Mouse (Mus musculus) heart, embryonic 14.5 days (tissue): ENCODE results near the gene 2900026A02Rik. TPM values are rescaled to one million over a fixed set of nuclear protein-coding genes. Genes with fewer than 3 reads are reported as not detected.

ENCODE experiments used
- ATAC-seq: fragments of 200-750 bp; cut with Nextera tagmentation; 2 replicates; pipeline ENCODE4 v1.8.0; 2017; ENCODE audit warnings: low read depth, moderate TSS enrichment; ENCODE audit not compliant: insufficient number of reproducible peaks, insufficient read depth, low FRiP score
- H3K27ac ChIP-seq, 2 experiments: fragments of 200-500 bp in 1 of 2; fragments of 300-500 bp in 1 of 2; sonication (generic) in 1 of 2; replicated peaks in 1 of 2; 2 replicates each; pipeline ENCODE4 v1.5.1; 2012 to 2014; ENCODE audit warnings: low read depth in 2 of 2, low read length in 2 of 2, control low read depth in 1 of 2, mild to moderate bottlenecking in 1 of 2, mixed read lengths in 1 of 2; ENCODE audit not compliant: control insufficient read depth in 1 of 2, insufficient read depth in 1 of 2
- H3K27me3 ChIP-seq: fragments of 300-500 bp; sonication (generic); 2 replicates; pipeline ENCODE4 v1.6.1; 2014; ENCODE audit warnings: mild to moderate bottlenecking, low read length, control low read depth; ENCODE audit not compliant: control insufficient read depth, insufficient read depth
- H3K36me3 ChIP-seq: fragments of 300-500 bp; sonication (generic); 2 replicates; pipeline ENCODE4 v1.6.1; 2014; ENCODE audit warnings: mild to moderate bottlenecking, control low read depth, low read length, mixed read lengths; ENCODE audit not compliant: control insufficient read depth, insufficient read depth
- H3K4me1 ChIP-seq, 2 experiments: fragments of 200-500 bp in 1 of 2; fragments of 300-500 bp in 1 of 2; sonication (generic) in 1 of 2; 2 replicates each; pipeline ENCODE4 v1.6.1; 2012 to 2014; ENCODE audit warnings: low read length in 2 of 2, control low read depth in 1 of 2, mixed read lengths in 1 of 2; ENCODE audit not compliant: control insufficient read depth in 2 of 2, insufficient read depth in 2 of 2
- H3K4me2 ChIP-seq: fragments of 300-500 bp; sonication (generic); 2 replicates; pipeline ENCODE4 v1.6.1; 2014; ENCODE audit warnings: mild to moderate bottlenecking, low read length
- H3K4me3 ChIP-seq, 2 experiments: fragments of 200-500 bp in 1 of 2; fragments of 300-500 bp in 1 of 2; sonication (generic) in 1 of 2; 2 replicates each; pipeline ENCODE4 v1.5.1; 2012 to 2014; ENCODE audit warnings: low read length in 2 of 2, mild to moderate bottlenecking in 2 of 2, control low read depth in 1 of 2, low read depth in 1 of 2, moderate library complexity in 1 of 2; ENCODE audit not compliant: control insufficient read depth in 1 of 2, insufficient read depth in 1 of 2
- H3K9ac ChIP-seq: fragments of 300-500 bp; sonication (generic); 2 replicates; pipeline ENCODE4 v1.6.1; 2014; ENCODE audit warnings: mild to moderate bottlenecking, low read length
- H3K9me3 ChIP-seq: fragments of 300-500 bp; sonication (generic); 2 replicates; pipeline ENCODE4 v1.6.1; 2016; ENCODE audit warnings: low read length, control low read depth; ENCODE audit not compliant: control insufficient read depth
- WGBS: fragments of 180-500 bp; shearing (Covaris S2); extraction: QIAGEN DNeasy Blood & Tissue Kit; methylation state at CpG from one replicate; pipeline ENCODE4 v1.1.7; 2014; 5-methylcytosine and 5-hydroxymethylcytosine counted together
- polyA plus RNA-seq: library from polyadenylated mRNA; unstranded; fragments of >200 nt; fragmentation: Nextera tagmentation; extraction: Ambion mirVana; gene quantifications from 2 replicates; pipeline ENCODE4 v1.2.1, GENCODE M21; 2014

2900026A02Rik gene
- polyA plus RNA-seq, 1 experiment from 2014 or later: 10.3 TPM

DNA sequence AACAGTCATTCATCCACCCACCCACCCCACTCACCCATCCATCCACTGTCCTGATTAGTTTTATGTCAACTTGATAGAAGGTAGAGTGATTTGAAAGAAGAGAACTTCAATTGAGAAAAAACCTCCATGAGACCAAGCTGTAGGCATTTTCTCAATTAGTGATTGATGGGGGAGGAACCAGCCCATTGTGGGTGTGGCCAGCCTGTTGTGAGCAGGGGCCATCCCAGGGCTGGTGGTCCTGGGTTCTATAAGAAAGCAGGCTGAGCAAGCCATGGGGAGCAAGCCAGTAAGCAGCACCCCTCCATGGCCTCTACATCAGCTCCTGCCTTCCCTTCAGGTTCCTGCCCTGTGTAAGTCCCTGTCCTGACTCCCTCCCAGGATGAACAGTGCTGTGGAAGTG lies 151.0 kb downstream of the 2900026A02Rik start, which contains the start of gene Crybb2:
Gene Crybb2 (minus strand): TSS at position 101 of the 400 bp plus-strand sequence.
- Histone ChIP-seq H3K27ac (no peak within 1 kb of the TSS), H3K27me3 (peaks cover 5% of the 10 kb centered on the region; the same call in 1 of the 2 replicates), H3K4me3 (no peak within 1 kb of the TSS), H3K4me2 (no peak within 1 kb of the TSS), H3K9me3 (no peaks in the 10 kb centered on the region), H3K9ac (no peak within 1 kb of the TSS), H3K4me1 (no peaks in the 10 kb centered on the region), H3K36me3 (no peaks in the 10 kb centered on the region)
- no peak for ATAC-seq

DNA sequence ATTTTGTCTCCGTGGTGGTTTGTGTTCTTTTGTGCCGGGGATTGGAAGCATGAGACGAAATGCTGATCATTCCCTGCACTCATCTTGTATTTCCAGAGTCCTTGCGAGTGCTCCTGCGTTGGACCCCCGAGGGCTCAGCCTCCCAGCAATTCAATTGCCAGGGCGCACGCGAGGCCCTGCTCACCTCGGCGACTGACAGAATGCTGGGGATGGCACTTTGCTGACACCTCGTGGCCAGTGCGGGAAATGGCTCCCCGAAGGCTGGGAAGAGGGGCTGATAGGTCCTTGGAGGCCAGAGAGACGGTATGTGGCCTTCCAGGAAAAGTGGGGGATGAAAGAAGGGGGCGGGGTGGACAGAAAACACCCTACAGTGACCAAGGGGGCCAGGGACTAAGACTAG lies 166.7 kb downstream of the 2900026A02Rik start:
- no peaks in the 10 kb centered on the region for H3K4me1 ChIP-seq
- H3K9ac ChIP-seq: no peak overlapping the region
- no peak overlapping the region for H3K4me2 ChIP-seq
- H3K4me3 ChIP-seq: no peak overlapping the region
- H3K9me3 ChIP-seq: no peaks in the 10 kb centered on the region
- ATAC-seq: 0 out of 2 replicates have a peak, but pooled peaks have one; percentile 16
- 5% methylated on average over 16 of the region's 16 CpGs for WGBS
- no peaks in the 10 kb centered on the region for H3K36me3 ChIP-seq
- H3K27me3 ChIP-seq: peaks cover 8% of the 10 kb centered on the region
- no peak overlapping the region for H3K27ac ChIP-seq

DNA sequence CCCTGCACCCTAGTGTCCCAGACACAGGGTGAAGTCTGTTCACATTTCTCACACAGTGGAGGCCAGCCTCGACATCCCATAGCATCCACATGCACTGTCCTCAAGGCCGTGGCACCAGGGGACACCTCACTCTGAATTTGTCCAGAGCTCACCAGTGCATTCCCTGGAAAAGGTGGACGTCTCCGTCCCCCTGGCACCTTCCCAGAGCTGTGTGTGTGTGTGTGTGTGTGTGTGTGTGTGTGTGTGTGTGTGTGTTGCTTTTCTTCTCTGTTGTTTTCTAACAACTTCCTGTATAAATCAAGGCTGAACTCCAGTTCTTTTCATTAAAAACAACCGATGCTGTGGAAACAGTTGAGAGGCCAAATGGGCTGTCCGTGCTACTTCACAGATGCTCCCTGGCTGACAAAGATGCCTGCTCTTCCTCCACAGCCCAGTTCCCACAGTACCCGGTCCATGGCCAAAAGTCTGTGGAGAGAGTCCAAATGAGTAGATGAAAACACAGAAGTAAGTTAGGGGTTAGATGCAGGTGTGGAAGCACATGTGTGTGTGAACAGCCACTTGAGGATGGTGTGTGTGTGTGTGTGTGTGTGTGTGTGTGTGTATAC lies 170.4 kb downstream of the 2900026A02Rik start:
- H3K36me3 ChIP-seq: no peaks in the 10 kb centered on the region
- H3K9me3 ChIP-seq: 0 out of 2 replicates have a peak, but pooled peaks cover 2% of the 10 kb centered on the region
- ATAC-seq: no peak
- no peaks in the 10 kb centered on the region for H3K4me1 ChIP-seq
- no peak overlapping the region for H3K4me3 ChIP-seq
- peaks cover 4% of the 10 kb centered on the region for H3K27me3 ChIP-seq
- WGBS: 69% methylated on average over 7 of the region's 7 CpGs
- H3K4me2 ChIP-seq: no peak overlapping the region
- no peak overlapping the region for H3K27ac ChIP-seq
- no peak overlapping the region for H3K9ac ChIP-seq

DNA sequence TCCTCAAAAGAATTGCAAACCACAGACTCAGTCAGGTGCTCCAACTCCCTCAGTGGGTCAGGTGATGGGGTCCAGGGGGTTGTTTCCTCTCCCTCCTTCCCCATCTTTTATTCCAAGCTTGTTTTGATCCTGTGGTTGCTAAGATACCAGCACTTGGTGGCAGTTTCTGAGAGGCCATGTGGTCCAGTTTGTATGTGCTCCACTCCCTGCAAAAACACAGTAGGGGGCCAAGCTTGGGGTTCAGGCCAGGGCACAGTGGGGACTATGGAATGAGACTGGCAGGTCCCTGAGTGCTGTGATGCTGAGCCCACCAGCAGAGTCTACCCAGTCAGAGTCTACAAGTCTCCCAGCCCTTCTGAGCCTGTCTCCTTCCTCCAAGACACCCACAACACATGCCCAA lies 171.2 kb downstream of the 2900026A02Rik start:
- Histone ChIP-seq H3K36me3 (no peaks in the 10 kb centered on the region), H3K9ac (no peak overlapping the region), H3K27ac (no peak overlapping the region), H3K27me3 (no peaks in the 10 kb centered on the region; the same call in 1 of the 2 replicates), H3K4me3 (no peak overlapping the region), H3K9me3 (0 out of 2 replicates have a peak, but pooled peaks cover 2% of the 10 kb centered on the region), H3K4me1 (no peaks in the 10 kb centered on the region), H3K4me2 (no peak overlapping the region)
- no peak for ATAC-seq

DNA sequence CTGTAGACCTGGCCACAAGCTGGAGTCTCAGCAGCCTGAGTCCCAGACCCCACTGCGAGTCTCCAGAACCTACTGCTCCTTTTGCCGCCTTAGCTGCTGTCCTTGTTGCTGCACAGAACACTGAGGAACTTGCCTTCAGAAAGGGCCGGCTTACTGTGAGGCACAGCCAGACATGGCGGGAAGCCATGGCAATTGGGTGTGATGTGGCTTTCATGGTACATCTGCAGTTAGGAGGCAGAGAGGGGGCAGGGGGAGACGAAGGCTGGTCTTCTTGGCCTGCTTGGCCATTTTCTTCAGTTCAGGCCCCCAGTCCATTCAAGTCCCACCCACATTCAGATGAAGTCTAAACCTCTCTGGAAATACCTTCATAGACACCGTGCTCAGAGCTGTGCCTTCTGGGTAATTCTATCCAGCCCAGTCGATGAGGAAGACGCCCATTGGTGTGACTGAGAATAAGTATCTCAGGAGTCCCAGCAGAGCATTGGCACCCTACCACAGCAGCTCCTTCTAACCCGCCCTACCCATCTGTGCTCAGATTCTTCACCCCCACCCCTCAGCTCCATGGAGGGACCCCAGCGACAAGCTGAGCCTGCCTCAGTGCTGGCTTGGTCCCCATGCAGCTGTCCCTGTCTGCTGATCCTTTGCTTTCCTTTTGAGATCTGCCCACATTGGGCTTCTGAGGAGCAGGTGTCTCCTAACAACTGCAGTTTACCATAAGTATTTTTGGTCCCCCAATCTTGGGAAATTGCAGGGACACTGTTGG lies 175.3 kb downstream of the 2900026A02Rik start:
- H3K4me1 ChIP-seq: peaks cover 14 to 21% of the 10 kb centered on the region in 2 experiments
- 0 out of 2 replicates have a peak, but pooled peaks cover 2% of the 10 kb centered on the region for H3K9me3 ChIP-seq
- H3K36me3 ChIP-seq: no peaks in the 10 kb centered on the region
- no peaks in the 10 kb centered on the region for H3K27me3 ChIP-seq
- WGBS: 86% methylated on average over 10 of the region's 10 CpGs
- no peak overlapping the region for H3K4me3 ChIP-seq
- ATAC-seq: no peak
- no peak overlapping the region for H3K4me2 ChIP-seq
- no peak overlapping the region for H3K27ac ChIP-seq
- H3K9ac ChIP-seq: no peak overlapping the region

DNA sequence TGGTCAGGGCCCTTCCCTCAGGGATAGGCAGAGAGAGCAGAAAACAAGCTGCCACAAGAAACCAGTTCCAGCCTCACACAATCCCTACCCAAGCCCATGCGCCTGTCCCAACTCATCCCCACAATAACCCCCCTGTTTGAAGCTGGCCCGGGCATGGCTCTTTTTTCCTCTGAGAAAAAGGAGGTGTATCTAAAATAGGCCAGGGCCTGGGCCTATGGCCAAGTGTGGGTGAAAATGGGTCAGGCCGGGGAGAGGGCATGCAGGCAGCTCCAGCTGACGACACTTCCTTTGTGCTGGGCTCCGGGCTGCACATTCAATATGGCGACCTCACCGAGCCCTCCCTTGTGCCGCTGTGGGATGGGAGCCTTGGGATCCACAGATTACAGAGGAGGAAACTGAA lies 177.5 kb downstream of the 2900026A02Rik start:
- Histone ChIP-seq H3K36me3 (no peaks in the 10 kb centered on the region), H3K9me3 (peaks cover 5% of the 10 kb centered on the region; the same call in 1 of the 2 replicates), H3K4me3 (no peak overlapping the region), H3K4me2 (no peak overlapping the region), H3K27ac (no peak overlapping the region), H3K4me1 (peaks cover 17 to 26% of the 10 kb centered on the region in 2 experiments), H3K9ac (no peak overlapping the region), H3K27me3 (no peaks in the 10 kb centered on the region)
- ATAC-seq: 0 out of 2 replicates have a peak, but pooled peaks have one; percentile 12
- WGBS: 55% methylated on average over 8 of the region's 8 CpGs

DNA sequence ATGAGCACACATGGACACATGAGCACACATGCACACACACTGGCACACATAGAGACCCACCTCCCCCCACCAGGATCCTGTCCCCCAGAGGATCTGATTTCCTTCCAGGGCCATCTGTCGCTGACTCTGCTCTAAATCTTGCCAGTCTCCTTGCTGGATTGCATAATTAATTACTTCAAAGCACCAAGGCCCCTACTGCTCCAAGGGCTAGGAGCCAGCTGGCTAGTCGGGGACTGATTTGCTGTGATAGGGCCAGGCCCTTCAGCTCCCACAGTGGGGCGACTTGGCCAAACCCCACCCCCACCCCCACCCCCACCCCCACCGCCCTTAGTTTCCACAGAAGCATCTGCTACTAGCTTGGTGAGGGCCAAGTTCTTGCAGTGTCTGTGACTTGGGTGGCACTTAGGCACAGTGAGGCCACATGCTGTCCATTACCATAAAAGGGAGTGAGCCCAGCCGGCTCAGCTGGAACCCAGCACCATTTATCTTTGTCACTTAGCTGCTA lies 179.4 kb downstream of the 2900026A02Rik start:
- 22% methylated on average over 5 of the region's 5 CpGs for WGBS
- no peak overlapping the region for H3K4me3 ChIP-seq
- ATAC-seq: no peak
- H3K36me3 ChIP-seq: no peaks in the 10 kb centered on the region
- no peak overlapping the region for H3K9ac ChIP-seq
- H3K27ac ChIP-seq: no peak overlapping the region
- peaks cover 3% of the 10 kb centered on the region; the same call in 1 of the 2 replicates for H3K9me3 ChIP-seq
- H3K4me2 ChIP-seq: no peak overlapping the region
- H3K27me3 ChIP-seq: no peaks in the 10 kb centered on the region
- H3K4me1 ChIP-seq: peaks cover 17 to 26% of the 10 kb centered on the region in 2 experiments
